Mouse (Mus musculus) embryonic fibroblast, embryonic 13.5 days (primary cell): ENCODE measurements at regions not wholly inside any gene's neighbourhood (a gene's known extent, or its start where the extent isn't known, plus 50 kb on each side); places are given as distances from the start of the nearest gene placed in this dataset.

Source experiments
- CTCF ChIP-seq: IDR thresholded peaks from 2 replicates; pipeline ENCODE4 v1.5.1; 2011; ENCODE audit warnings: mild to moderate bottlenecking, control low read depth, low read length, moderate library complexity, borderline replicate concordance; ENCODE audit not compliant: insufficient read depth
- POLR2A ChIP-seq: IDR thresholded peaks from 2 replicates; pipeline ENCODE4 v1.6.1; 2011; ENCODE audit warnings: low read depth, mild to moderate bottlenecking, control low read depth, low read length, moderate library complexity

DNA sequence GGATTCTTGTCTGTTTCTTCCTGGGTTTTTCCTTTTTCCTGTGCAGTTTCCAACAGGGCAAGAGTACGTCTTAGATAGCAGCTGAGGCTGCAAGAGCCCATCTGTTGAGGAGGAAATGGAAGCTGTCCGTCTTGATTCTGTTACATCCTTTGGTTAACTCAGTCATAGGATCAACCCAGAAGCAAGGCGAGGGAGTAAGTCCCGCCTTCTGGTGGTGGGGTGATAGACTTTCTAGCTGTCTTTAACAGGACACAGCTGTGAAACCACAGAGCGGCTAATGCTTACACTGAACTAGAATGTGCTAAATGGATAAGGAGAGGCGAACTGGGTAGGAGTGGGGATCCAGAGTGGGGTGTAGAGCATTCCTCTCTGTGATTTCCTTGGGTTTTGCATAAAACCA lies 79.9 kb upstream of the 1110032F04Rik start:
- TF ChIP-seq CTCF = no peak
- no peak for TF ChIP-seq POLR2A
